Mouse (Mus musculus) myocyte (in vitro differentiated cells): ENCODE results near the gene Wnt4.

Experiments
- CEBPB ChIP-seq: IDR thresholded peaks from 2 replicates; pipeline ENCODE4 v1.6.1; 2011; ENCODE audit warnings: mild to moderate bottlenecking, moderate library complexity; ENCODE audit not compliant: poor library complexity, insufficient read depth, severe bottlenecking
- E2F4 ChIP-seq: IDR thresholded peaks from one replicate; pipeline ENCODE4 v1.6.1; 2011; ENCODE audit warnings: mild to moderate bottlenecking, control low read depth, moderate library complexity; ENCODE audit not compliant: insufficient read depth
- MAX ChIP-seq: IDR thresholded peaks from one replicate; pipeline ENCODE4 v1.6.1; 2011; ENCODE audit warnings: low read depth, mild to moderate bottlenecking, control low read depth
- MYOD1 ChIP-seq, 3 experiments: IDR thresholded peaks; one replicate each; pipeline ENCODE4 v1.6.1; 2011; ENCODE audit warnings: control low read depth in 2 of 3, low read depth in 2 of 3, mild to moderate bottlenecking in 2 of 3, moderate library complexity in 1 of 3; ENCODE audit not compliant: insufficient read length in 2 of 3, control insufficient read depth in 1 of 3
- POLR2A ChIP-seq: IDR thresholded peaks from one replicate; pipeline ENCODE4 v1.6.1; 2011; ENCODE audit warnings: low read depth, mild to moderate bottlenecking, control low read depth, moderate library complexity; ENCODE audit not compliant: insufficient read length
- REST ChIP-seq: IDR thresholded peaks from one replicate; pipeline ENCODE4 v1.6.1; 2011; ENCODE audit warnings: mild to moderate bottlenecking, control low read depth, moderate library complexity; ENCODE audit not compliant: insufficient read depth, insufficient read length
- TCF12 ChIP-seq: IDR thresholded peaks from one replicate; pipeline ENCODE4 v1.6.1; 2011; ENCODE audit warnings: mild to moderate bottlenecking, control low read depth; ENCODE audit not compliant: poor library complexity, insufficient read depth, severe bottlenecking
- TCF3 ChIP-seq: IDR thresholded peaks from one replicate; pipeline ENCODE4 v1.6.1; 2011; ENCODE audit warnings: low read depth, control low read depth; ENCODE audit not compliant: insufficient read length
- USF1 ChIP-seq: IDR thresholded peaks from one replicate; pipeline ENCODE4 v1.6.1; 2011; ENCODE audit warnings: low read depth, mild to moderate bottlenecking, control low read depth, moderate library complexity

DNA sequence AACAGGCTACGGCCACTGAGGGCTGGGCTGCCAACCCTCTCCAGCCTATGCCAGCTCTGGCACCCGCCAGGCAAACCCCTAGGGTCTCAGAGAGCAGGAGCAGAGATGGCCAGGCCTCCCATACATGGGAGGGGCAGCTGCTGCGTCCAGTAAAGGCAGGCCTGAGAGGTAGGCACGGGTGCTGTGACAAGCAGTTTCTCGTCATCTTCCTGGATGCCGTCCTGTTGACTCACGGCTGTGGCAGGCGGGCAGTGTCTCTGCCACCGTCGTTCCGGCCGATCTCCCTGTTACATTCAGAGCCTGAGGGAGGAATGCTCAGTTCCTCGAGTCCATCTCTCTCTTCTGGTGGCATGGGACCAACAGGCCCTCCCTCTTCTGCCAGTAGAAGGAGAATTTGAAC lies 9.9 kb downstream of the Wnt4 start:
- TF ChIP-seq POLR2A (no peak), E2F4 (no peak), TCF3 (no peak), MAX (no peak), REST (no peak), MYOD1 (IDR thresholded peaks at IDR 0.05; ENCODE audit: control insufficient read depth in 1 of 3, insufficient read length in 2 of 3, low read depth in 2 of 3) (peak in 2 of 3 experiments; percentile 26 to 76), TCF12 (no peak), USF1 (no peak), CEBPB (no peak)
